Mouse (Mus musculus) c-Kit-positive CD71-positive TER-119-negative erythroid progenitor cells, embryonic 14.5 days (primary cell): ENCODE data around the gene Rybp.

Source experiments
- DNase-seq: peaks from one replicate; pipeline ENCODE4 v3.0.0-alpha.2; 2013; ENCODE audit warnings: low read depth

The Rybp gene

DNA sequence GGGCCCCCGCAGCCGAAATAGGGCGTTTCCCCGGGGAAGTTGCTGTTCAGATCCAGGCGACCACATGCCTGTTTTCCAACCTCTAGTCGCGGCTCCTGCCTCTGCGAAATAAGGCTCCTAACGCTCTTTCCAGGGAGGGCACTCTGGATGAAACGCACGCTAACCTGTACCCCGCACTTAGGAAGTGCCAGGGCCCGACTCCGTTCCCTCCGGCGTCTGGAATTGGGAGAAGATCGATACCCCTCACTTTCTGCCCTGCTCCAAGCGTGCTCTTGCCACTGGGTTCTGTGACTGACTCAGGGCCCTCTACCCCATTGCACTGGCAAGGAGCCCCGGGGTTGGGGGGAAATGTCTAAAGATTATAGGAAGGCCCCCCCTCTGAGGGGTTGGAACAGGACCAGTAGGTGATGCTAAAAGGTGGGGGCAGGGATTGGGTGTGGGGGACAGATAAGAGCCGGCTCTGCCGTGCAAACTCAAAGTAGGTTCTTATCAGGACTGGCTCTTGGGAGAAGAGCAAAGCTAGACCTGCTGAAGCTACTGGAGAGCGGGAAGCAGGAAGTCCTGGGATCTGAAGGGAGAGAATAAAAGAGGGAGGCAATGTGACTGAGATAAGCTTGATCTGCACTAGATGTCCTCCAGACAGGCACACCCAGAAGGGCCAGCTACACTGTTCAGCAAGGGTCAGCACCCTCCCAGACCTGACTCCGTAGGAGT is 888 bp upstream of the Rybp start:
- DNase-seq, result peak; percentile 44

DNA sequence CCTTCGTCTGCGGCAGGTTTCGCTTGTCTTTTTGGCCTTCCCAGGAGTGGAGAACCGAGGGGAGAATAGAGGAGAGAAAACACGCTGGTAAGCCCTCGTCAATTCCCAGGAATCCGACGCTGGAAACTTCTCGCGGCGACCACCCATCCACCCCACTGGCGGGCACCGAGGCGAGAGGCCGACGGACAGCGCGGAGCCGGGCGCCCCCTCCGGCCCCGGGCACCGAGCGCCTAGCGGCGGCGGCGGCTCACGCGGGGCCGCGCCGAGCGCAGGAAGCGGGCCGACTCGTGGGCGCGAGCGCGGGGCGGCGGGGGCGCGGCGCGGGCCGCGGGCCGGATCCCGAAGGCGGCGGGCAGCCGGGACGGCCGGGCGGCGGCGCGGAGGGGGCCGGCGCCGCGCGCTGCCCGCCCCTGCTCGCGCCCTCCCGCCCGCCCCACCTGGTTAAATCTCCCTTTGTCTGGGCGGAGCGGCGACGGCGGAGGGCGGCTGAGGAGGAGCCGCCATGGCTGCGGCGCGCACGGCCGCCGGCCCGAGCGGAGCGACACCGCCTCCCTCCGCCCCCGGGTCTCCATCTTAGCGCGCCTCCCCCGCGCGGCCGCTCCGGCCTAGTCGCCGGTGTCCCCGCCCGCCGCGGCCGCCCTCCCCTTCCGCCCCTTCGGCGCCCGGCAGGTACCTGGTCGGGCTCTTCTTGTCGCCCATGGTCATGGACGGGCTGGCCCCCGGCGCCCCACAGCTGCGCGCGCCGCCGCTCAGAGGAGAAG is 532 bp downstream of the Rybp start:
- DNase-seq, result peak; percentile 28

DNA sequence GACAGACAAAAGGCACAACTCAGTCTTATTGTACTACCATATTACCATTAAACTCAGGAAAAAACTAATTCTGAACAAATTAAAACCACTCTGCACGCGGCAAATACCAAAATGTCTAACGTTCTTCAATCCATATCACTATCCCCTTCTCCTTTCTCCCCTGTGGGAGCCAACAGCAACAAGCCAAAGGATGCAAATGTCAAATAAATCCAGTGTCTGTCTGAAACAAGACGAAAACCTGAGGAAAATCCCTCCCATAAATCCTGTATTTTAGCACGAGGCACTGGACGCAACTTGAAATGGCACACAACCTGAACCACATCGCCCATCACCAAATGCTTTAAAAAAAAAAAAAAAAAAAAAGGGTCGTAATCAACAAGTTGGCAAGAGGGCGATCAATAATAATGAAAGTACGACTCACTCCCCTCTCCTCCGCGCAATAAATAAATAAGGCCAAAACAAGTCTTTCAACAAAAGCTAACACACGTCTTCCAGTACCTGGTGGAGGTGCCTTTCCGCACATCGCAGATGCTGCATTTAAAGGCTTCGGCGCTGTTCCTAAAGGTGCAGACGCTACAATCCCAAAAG is 1.2 kb downstream of the Rybp start:
- DNase-seq, result no peak

DNA sequence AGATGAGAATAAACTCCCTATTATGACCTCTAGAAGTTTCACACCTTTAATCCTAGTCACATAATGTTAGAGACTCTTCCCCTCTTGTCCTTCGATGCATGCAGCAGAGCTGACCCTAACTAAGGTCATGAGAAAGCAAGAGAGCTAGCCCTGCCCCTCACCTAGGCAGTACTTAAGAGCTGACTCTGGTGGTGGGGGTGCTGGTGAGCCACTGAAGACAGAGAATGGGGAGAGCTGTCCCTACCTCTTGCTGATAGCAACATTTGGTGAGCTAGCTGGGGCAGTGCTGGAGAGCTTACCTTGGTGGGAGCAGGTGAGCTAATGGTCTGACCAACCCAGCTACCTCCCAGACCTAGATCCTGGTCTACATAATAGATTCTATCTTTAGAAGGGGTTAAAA is 8.4 kb downstream of the Rybp start:
- DNase-seq, result no peak

GRCm38 (mm10) chr6:100276344-100276743 is 10.9 kb downstream of the Rybp start:
- no peak for DNase-seq

GRCm38 (mm10) chr6:100275643-100276042 is 11.6 kb downstream of the Rybp start:
- DNase-seq, result no peak

DNA sequence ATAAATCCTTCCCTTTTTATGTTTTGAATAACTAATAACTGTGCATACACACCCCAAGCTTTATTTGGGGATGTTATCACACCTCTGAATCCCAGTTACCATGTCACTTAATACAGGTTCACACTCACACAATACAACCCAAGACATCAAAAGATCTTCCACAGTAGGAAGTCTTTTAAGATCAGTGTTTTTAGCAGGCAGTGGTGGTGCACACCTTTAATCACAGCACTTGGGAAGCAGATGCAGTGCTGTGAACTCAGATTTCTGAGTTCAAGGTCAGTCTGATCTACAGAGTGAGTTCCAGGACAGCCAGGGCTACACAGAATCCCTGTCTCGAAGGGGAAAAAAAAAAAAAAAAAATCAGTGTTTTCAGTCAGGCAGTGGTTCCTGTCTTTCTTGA is 13.7 kb downstream of the Rybp start:
- no peak for DNase-seq

- no peak for DNase-seq
Measured at GRCm38 (mm10) chr6:100271992-100272391, 15.3 kb downstream of the Rybp start.

GRCm38 (mm10) chr6:100270765-100271164 is 16.5 kb downstream of the Rybp start:
- DNase-seq, result no peak

DNA sequence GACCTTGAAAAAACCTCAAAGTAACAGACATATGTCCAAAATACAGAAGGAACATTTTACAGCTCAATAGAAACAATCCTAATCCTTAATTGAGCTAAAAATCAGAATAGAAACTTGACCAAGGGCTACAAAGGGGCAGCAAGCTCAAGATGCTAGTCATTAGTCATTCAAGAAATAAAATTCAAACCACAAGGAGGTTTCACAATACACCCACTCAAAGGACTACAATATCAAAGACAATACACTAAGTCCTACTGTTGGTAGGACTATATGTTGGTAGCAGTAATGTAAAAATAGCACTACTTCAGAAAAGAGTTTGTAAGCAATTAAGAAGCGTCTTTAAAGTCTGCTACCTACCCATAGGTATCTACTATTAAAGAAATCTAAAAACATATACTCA is 27.7 kb downstream of the Rybp start:
- no peak for DNase-seq

GRCm38 (mm10) chr6:100258278-100258677 is 29.0 kb downstream of the Rybp start:
- DNase-seq, result no peak

DNA sequence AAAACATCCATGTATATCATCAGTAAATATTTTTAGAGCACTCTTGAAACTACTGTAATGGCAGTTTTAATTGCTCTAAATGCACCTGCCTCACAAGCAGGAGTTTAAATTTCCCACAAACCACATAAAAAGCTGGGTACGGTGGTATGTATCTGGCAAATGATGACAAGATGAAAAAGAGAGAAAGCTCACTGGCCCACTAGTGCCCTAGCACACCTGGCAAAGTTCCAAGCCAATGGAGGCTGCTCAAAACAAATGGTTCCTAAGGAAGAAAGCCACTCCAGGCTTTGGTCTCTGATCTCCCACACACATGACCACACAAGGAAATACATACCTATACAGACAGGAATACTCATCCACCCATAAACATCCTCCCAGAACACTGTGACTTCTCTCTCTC is 31.9 kb downstream of the Rybp start:
- DNase-seq, result no peak

DNA sequence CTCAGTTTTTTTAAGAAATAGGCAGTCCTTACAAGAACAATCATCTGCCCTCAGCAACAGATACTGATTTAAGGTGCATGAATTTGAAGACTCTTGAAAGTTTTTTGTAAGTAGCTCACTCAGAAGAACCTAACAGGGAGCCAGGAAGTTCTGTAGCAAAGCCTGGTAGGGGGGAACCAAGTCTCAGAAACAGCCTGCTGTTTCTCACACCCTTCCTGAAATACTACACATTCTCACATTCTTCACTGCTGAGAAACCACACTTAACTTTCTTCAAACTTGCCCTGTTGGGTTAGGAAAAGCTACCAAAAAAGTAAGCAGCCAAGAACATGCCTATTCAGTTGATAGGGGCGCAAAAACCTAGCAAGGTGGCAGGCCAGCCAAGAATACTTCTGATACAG is 32.6 kb downstream of the Rybp start:
- DNase-seq, result no peak

DNA sequence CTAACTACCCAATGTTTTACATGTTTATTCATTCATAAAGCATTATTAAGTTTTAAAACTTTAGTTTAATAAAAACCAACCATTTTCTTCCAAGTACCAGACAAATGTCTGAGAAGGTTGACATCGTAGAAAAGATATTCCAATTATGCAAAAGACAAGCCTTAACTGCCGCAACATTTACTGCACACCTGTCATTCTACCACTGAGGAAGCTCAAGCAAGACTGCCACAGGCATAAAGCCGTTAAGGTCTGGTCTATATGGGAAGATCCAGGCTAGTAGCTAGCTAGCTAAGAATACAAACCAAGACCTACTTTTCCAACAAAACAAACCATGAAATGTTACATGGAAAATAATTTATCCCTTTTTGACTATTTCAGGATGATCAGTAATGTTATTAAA is 42.8 kb downstream of the Rybp start:
- no peak for DNase-seq

DNA sequence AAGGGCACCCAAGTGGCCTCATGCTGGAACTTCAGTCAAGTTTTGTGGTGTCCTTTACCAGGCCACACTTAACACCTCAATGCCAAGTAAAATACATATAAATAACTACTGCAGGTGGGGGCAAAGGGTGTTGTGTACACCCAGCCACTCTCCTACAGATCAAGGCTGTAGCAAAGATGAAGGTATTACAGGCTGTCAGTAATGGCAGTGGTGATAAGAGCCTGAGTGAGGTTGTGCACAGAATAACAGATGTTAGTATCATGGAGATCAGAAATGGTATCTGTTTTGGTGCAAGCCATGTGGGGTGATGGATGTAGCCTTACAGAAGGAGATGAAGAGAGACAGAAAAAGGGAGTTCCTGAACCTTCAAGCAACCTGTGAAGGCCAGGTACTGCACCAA is 52.2 kb downstream of the Rybp start:
- peak; percentile 19 for DNase-seq

DNA sequence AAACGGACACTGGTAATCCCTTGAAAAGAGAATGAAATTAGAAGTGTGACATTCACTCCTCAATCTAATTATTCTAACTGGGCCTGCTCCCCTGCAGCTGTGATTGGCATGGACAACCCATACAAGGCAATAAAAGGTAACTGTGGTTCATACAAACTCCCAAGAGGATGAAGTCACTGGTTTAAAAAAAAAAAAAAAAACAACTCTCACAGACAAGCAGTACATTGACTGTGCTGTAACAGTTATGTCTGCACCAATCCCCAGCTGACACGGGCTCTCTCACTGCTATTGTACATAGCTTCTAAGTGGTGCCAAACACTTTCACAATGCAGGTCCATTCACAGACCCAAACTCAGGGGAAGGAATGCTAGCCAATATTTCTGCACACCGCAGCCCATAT is 53.8 kb downstream of the Rybp start:
- DNase-seq, result no peak

DNA sequence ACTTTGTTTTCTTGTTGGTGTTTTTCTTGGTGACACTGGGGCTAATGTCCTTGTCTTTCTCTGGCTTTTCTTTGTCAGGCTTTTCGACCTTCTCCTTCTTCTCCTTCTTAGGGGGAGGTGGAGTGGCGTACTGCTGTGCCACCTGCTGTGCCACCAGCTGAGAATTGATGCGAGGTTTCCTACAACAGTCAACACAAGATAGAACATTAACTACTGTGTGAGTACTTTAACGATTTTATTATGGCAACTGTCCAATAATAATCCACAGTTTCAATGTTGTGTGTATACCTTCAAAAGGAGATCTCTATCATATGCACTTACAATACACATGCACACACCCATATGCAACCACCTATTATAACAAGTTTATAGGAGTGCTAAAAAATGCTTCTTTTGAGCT is 54.2 kb downstream of the Rybp start:
- DNase-seq, result no peak

GRCm38 (mm10) chr6:100226204-100226603 is 61.1 kb downstream of the Rybp start:
- DNase-seq, result no peak

DNA sequence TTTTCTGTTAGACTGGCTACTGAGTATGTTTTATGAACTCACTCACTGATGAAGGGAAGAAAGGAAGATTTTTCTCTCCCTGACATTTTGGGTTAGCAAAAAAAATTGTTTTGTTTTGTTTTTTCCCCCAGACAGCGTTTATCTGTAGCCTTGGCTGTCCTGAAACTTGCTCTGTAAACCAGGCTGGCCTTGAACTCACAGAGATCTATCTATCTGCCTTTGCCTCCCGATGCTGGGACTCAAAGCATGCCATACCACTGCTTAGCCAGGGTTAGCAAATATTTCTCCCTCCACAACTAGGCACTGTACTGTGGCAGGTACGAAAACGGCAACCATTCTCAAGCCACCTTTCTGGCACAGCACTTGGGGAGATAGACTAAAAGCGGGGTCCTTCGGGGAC is 63.4 kb downstream of the Rybp start:
- no peak for DNase-seq

GRCm38 (mm10) chr6:100223435-100223834 is 63.9 kb downstream of the Rybp start:
- DNase-seq, result no peak

- DNase-seq, result no peak
Measured at GRCm38 (mm10) chr6:100222927-100223326, 64.4 kb downstream of the Rybp start.

DNA sequence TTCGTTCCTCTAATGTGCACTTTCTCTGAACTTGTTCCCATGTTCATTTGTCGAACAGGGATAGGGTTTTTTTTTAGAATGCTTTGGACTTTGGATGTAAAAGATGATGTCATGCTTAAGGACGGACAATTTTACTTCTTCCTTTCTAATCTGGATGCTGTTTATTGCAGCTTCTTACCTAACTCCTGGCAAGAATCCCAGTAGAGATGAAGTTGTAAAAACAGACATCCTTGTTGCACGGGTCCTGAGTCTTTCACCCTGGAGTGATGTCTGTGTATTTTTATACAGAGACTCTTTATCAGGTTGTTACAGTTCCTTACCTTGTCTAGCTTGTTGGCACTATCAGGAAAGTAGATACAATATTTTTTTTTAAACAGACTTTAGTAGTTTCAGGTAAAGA is 65.5 kb downstream of the Rybp start:
- no peak for DNase-seq

DNA sequence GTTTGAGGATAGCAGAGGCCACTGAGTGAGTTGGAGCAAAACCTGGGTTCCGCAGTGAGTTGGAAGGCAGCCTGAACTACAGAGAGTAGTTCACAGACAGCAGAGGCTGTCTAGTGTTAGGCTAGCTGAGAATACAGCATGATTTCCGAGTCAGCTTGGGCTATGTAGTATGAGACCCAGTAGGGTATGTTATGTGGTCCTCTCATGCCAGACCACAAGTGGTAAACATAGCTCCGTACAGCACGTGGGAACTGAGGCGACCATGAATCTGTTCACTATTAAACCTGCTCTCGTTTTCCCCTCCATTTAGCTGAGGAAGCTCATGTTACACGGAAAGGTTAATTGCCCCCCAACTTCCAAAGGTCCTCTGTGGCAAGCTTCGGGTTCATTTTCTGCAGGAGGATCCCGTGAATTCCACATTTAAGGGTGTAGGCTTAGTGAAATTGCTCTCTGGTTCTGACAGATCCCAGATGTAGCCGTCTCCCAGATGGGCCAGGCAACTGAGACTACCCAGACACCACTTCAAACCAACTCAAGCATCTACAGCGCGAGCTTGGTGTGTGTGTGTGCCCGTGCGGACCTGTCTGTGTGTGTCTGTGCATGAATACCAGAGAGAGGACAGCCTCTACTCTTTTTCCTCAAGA is 66.2 kb downstream of the Rybp start:
- DNase-seq, result no peak
